Mouse (Mus musculus) heart, embryonic 16.5 days (tissue): Measurements from ENCODE around the gene Ablim2. TPM values are rescaled to one million over a fixed set of nuclear protein-coding genes. Genes with fewer than 3 reads are reported as not detected.

Source experiments
- ATAC-seq: fragments of 200-750 bp; cut with Nextera tagmentation; replicated peaks from 2 replicates; pipeline ENCODE4 v1.8.0; 2017; ENCODE audit warnings: moderate number of reproducible peaks; ENCODE audit not compliant: insufficient read depth, low FRiP score; ENCODE audit errors: extremely low read depth
- H3K27ac ChIP-seq: fragments of 300-500 bp; sonication (generic); 2 replicates; pipeline ENCODE4 v1.5.1; 2014; ENCODE audit warnings: mild to moderate bottlenecking, low read length, control low read depth, moderate library complexity
- H3K27me3 ChIP-seq: fragments of 300-500 bp; sonication (generic); 2 replicates; pipeline ENCODE4 v1.6.1; 2014; ENCODE audit warnings: low read length, mixed read lengths; ENCODE audit not compliant: control insufficient read depth, insufficient read depth
- H3K36me3 ChIP-seq: fragments of 300-500 bp; sonication (generic); 2 replicates; pipeline ENCODE4 v1.6.1; 2014; ENCODE audit not compliant: control insufficient read depth, insufficient read depth
- H3K4me1 ChIP-seq: fragments of 300-500 bp; sonication (generic); 2 replicates; pipeline ENCODE4 v1.6.1; 2014; ENCODE audit warnings: low read length, mixed read lengths; ENCODE audit not compliant: control insufficient read depth, insufficient read depth
- H3K4me2 ChIP-seq: fragments of 300-500 bp; sonication (generic); 2 replicates; pipeline ENCODE4 v1.6.1; 2014; ENCODE audit warnings: low read depth, mild to moderate bottlenecking, control low read depth, low read length
- H3K4me3 ChIP-seq: fragments of 300-500 bp; sonication (generic); 2 replicates; pipeline ENCODE4 v1.5.1; 2014; ENCODE audit warnings: mild to moderate bottlenecking, control low read depth, low read length
- H3K9ac ChIP-seq: fragments of 300-500 bp; sonication (generic); 2 replicates; pipeline ENCODE4 v1.6.1; 2014; ENCODE audit warnings: low read length, control low read depth
- H3K9me3 ChIP-seq: fragments of 300-500 bp; sonication (generic); replicated peaks from 2 replicates; pipeline ENCODE4 v1.6.1; 2016; ENCODE audit warnings: low read length; ENCODE audit not compliant: control insufficient read depth
- WGBS: fragments of 180-500 bp; shearing (Covaris S2); extraction: QIAGEN DNeasy Blood & Tissue Kit; methylation state at CpG from one replicate; pipeline ENCODE4 v1.1.7; 2014; 5-methylcytosine and 5-hydroxymethylcytosine counted together
- polyA plus RNA-seq: library from polyadenylated mRNA; unstranded; fragments of >200 nt; fragmentation: Nextera tagmentation; extraction: Ambion mirVana; gene quantifications from 2 replicates; pipeline ENCODE4 v1.2.1, GENCODE M21; 2015

Ablim2 gene
- polyA plus RNA-seq, 1 experiment from 2014 or later, result 7.3 TPM

- H3K27me3 ChIP-seq, result 0 out of 2 replicates have a peak, but pooled peaks cover 2% of the 10 kb centered on the region
- no peak overlapping the region for H3K27ac ChIP-seq
- H3K9ac ChIP-seq, result no peak overlapping the region
- no peaks in the 10 kb centered on the region for H3K9me3 ChIP-seq
- H3K4me3 ChIP-seq, result no peak overlapping the region
- H3K36me3 ChIP-seq, result no peaks in the 10 kb centered on the region; the same call in 1 of the 2 replicates
- peaks cover 57% of the 10 kb centered on the region for H3K4me1 ChIP-seq
- 0 out of 2 replicates have a peak overlapping the region, but pooled peaks have one; percentile 95 for H3K4me2 ChIP-seq
- ATAC-seq, result no peak
- WGBS, result 80% methylated on average over 4 of the region's 4 CpGs
Observed at GRCm38 (mm10) chr5:35895926-35896325, 138.2 kb downstream of the Ablim2 start.

GRCm38 (mm10) chr5:35896556-35896955, 138.9 kb downstream of the Ablim2 start:
- no peak overlapping the region for H3K9ac ChIP-seq
- no peaks in the 10 kb centered on the region; the same call in 1 of the 2 replicates for H3K36me3 ChIP-seq
- WGBS, result 61% methylated on average over 4 of the region's 4 CpGs

GRCm38 (mm10) chr5:35897147-35897546, 139.5 kb downstream of the Ablim2 start:
- Histone ChIP-seq H3K36me3 (no peaks in the 10 kb centered on the region; the same call in 1 of the 2 replicates), H3K9me3 (no peaks in the 10 kb centered on the region), H3K4me2 (no peak overlapping the region; the same call in 1 of the 2 replicates), H3K27me3 (0 out of 2 replicates have a peak, but pooled peaks cover 2% of the 10 kb centered on the region), H3K9ac (no peak overlapping the region; the same call in 1 of the 2 replicates), H3K27ac (0 out of 2 replicates have a peak overlapping the region, but pooled peaks have one; percentile 23), H3K4me1 (peaks cover 63% of the 10 kb centered on the region), H3K4me3 (no peak overlapping the region)
- ATAC-seq, result no peak
- WGBS, result 64% methylated on average over 4 of the region's 4 CpGs

More at GRCm38 (mm10) chr5:35896556-35896955, 138.9 kb downstream of the Ablim2 start:
- Histone ChIP-seq H3K4me2 (no peak overlapping the region), H3K27me3 (0 out of 2 replicates have a peak, but pooled peaks cover 2% of the 10 kb centered on the region), H3K4me1 (peaks cover 63% of the 10 kb centered on the region), H3K4me3 (no peak overlapping the region), H3K27ac (no peak overlapping the region), H3K9me3 (no peaks in the 10 kb centered on the region)
- no peak for ATAC-seq

GRCm38 (mm10) chr5:35898114-35898513, 140.4 kb downstream of the Ablim2 start:
- WGBS, result 59% methylated on average over 4 of the region's 4 CpGs
- H3K27ac ChIP-seq, result no peak overlapping the region
- no peaks in the 10 kb centered on the region for H3K9me3 ChIP-seq

GRCm38 (mm10) chr5:35898994-35899393, 141.3 kb downstream of the Ablim2 start:
- no peak for ATAC-seq
- Histone ChIP-seq H3K36me3 (peaks cover 3% of the 10 kb centered on the region; the same call in 1 of the 2 replicates), H3K27ac (no peak overlapping the region), H3K4me1 (peaks cover 71% of the 10 kb centered on the region), H3K9ac (no peak overlapping the region), H3K27me3 (no peaks in the 10 kb centered on the region), H3K4me2 (no peak overlapping the region), H3K9me3 (no peaks in the 10 kb centered on the region), H3K4me3 (no peak overlapping the region)
- WGBS, result 81% methylated on average over 3 of the region's 3 CpGs

More at GRCm38 (mm10) chr5:35898114-35898513, 140.4 kb downstream of the Ablim2 start:
- Histone ChIP-seq H3K4me3 (no peak overlapping the region), H3K9ac (no peak overlapping the region), H3K4me2 (no peak overlapping the region), H3K36me3 (peaks cover 3% of the 10 kb centered on the region; the same call in 1 of the 2 replicates), H3K27me3 (no peaks in the 10 kb centered on the region), H3K4me1 (peaks cover 62% of the 10 kb centered on the region)
- ATAC-seq, result no peak

GRCm38 (mm10) chr5:35900401-35901225, 142.9 kb downstream of the Ablim2 start:
- Histone ChIP-seq H3K27ac (peak overlapping the region; percentile 81), H3K36me3 (peaks cover 3% of the 10 kb centered on the region; the same call in 1 of the 2 replicates), H3K4me2 (peak overlapping the region; percentile 45), H3K4me3 (no peak overlapping the region), H3K27me3 (no peaks in the 10 kb centered on the region), H3K9ac (no peak overlapping the region), H3K4me1 (peaks cover 80% of the 10 kb centered on the region), H3K9me3 (no peaks in the 10 kb centered on the region)
- WGBS, result 18% methylated on average over 10 of the region's 10 CpGs
- no peak for ATAC-seq

- no peak overlapping the region for H3K4me3 ChIP-seq
- H3K9ac ChIP-seq, result peak overlapping the region; percentile 53
- ATAC-seq, result peak; percentile 75
- H3K27me3 ChIP-seq, result no peaks in the 10 kb centered on the region
- peaks cover 78% of the 10 kb centered on the region for H3K4me1 ChIP-seq
- 31% methylated on average over 12 of the region's 12 CpGs for WGBS
- H3K4me2 ChIP-seq, result peak overlapping the region; percentile 45
- H3K36me3 ChIP-seq, result peaks cover 3% of the 10 kb centered on the region; the same call in 1 of the 2 replicates
- no peaks in the 10 kb centered on the region for H3K9me3 ChIP-seq
- H3K27ac ChIP-seq, result peak overlapping the region; percentile 81
Observed at GRCm38 (mm10) chr5:35901226-35901809, 143.6 kb downstream of the Ablim2 start.

- 0 out of 2 replicates have a peak, but pooled peaks cover 3% of the 10 kb centered on the region for H3K36me3 ChIP-seq
- peak overlapping the region; percentile 28 for H3K9ac ChIP-seq
- no peak for ATAC-seq
- no peaks in the 10 kb centered on the region for H3K27me3 ChIP-seq
- H3K4me3 ChIP-seq, result no peak overlapping the region
- H3K4me1 ChIP-seq, result peaks cover 81% of the 10 kb centered on the region
- H3K9me3 ChIP-seq, result no peaks in the 10 kb centered on the region
- H3K4me2 ChIP-seq, result peak overlapping the region; percentile 31
- H3K27ac ChIP-seq, result peak overlapping the region; percentile 85
- 28% methylated on average over 8 of the region's 8 CpGs for WGBS
Observed at GRCm38 (mm10) chr5:35903456-35903855, 145.8 kb downstream of the Ablim2 start.
